Mouse (Mus musculus) neural tube, postnatal 0 days (tissue): Measurements from ENCODE around the gene Sim1. TPM values are rescaled to one million over a fixed set of nuclear protein-coding genes. Genes with fewer than 3 reads are reported as not detected.

ENCODE experiments used
- polyA plus RNA-seq: library from polyadenylated mRNA; unstranded; fragments of >200 nt; fragmentation: Nextera tagmentation; extraction: Ambion mirVana; gene quantifications from 2 replicates; pipeline ENCODE4 v1.2.1, GENCODE M21; 2015

Sim1 gene
- polyA plus RNA-seq: 0.24 and 0.28 TPM in 2 replicates

DNA sequence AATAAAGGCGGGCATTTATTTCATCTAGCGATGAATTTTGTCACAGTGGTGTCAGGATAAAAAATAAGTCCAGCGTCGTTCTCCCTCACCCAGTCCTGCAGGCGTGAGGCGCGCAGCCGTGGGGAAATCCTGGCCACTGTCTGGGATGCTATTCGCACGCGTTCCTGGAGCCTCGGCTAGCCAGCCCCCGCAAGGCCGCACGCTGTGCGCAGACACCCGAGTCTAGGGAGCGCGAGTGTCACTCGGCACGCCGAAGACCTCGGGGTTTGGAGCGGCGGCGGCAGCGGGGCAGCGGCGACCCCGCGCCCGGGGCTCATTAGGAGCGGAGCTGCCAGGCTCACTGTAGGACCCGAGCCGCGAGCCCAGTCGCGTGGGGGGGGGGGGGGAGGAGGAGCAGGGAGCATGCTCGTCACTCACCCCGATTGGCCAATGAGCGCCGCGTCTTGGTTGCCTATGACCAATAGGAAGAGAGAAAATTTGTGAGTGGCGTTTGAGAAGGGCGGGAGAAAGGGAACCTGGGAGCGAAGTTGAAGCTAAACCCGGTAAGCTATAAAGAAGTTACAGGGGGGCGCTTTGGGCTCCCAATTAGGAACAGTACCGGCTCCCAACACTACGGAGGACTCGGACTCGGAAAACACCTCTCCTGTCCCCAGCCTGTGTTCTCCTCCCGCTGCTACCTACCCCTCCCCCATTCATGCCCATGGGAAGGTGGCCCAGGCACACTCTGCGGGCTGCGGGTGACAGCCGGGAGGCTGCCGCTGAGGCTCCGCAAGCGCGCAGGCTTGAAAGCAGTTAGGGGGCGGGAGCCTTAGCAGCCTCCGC is at the start of gene Sim1:
Gene Sim1 (plus strand): TSS at position 585 of the 822 bp plus-strand sequence.

